Mouse (Mus musculus) lung, postnatal 0 days (tissue): ENCODE measurements around the gene Dyx1c1. TPM values are rescaled to one million over a fixed set of nuclear protein-coding genes. Genes with fewer than 3 reads are reported as not detected.

Source experiments
- ATAC-seq: fragments of 200-750 bp; cut with Nextera tagmentation; 2 replicates; pipeline ENCODE4 v1.8.0; 2017; ENCODE audit warnings: moderate library complexity
- DNase-seq: peaks from one replicate; pipeline ENCODE4 v3.0.0-alpha.2; 2016; ENCODE audit warnings: low spot score
- H3K27ac ChIP-seq: fragments of 300-500 bp; sonication (generic); 2 replicates; pipeline ENCODE4 v1.5.1; 2014; ENCODE audit warnings: antibody characterized with exemption, mild to moderate bottlenecking, low read length, mixed read lengths
- H3K27me3 ChIP-seq: fragments of 300-500 bp; sonication (generic); replicated peaks from 2 replicates; pipeline ENCODE4 v1.6.1; 2014; ENCODE audit warnings: low read length, mixed read lengths; ENCODE audit not compliant: insufficient read depth
- H3K36me3 ChIP-seq: fragments of 300-500 bp; sonication (generic); 2 replicates; pipeline ENCODE4 v1.6.1; 2014; ENCODE audit warnings: low read length, mixed read lengths; ENCODE audit not compliant: insufficient read depth
- H3K4me1 ChIP-seq: fragments of 300-500 bp; sonication (generic); 2 replicates; pipeline ENCODE4 v1.6.1; 2014; ENCODE audit warnings: antibody characterized with exemption, low read depth, low read length, mixed read lengths; ENCODE audit not compliant: insufficient read depth
- H3K4me2 ChIP-seq: fragments of 300-500 bp; sonication (generic); replicated peaks from 2 replicates; pipeline ENCODE4 v1.6.1; 2014; ENCODE audit warnings: low read depth, mild to moderate bottlenecking, low read length, moderate library complexity, mixed read lengths
- H3K4me3 ChIP-seq: fragments of 300-500 bp; sonication (generic); 2 replicates; pipeline ENCODE4 v1.5.1; 2014; ENCODE audit warnings: low read depth, low read length
- H3K9ac ChIP-seq: fragments of 300-500 bp; sonication (generic); replicated peaks from 2 replicates; pipeline ENCODE4 v1.6.1; 2014; ENCODE audit warnings: low read depth, mild to moderate bottlenecking
- H3K9me3 ChIP-seq: fragments of 300-500 bp; sonication (generic); 2 replicates; pipeline ENCODE4 v1.6.1; 2016; ENCODE audit warnings: low read length, mixed read lengths
- CTCF ChIP-seq: IDR thresholded peaks from 2 replicates; pipeline ENCODE4 v1.5.1; 2016; ENCODE audit warnings: antibody characterized with exemption, mild to moderate bottlenecking
- EP300 ChIP-seq: IDR thresholded peaks from 2 replicates; pipeline ENCODE4 v1.6.1; 2016; ENCODE audit warnings: antibody characterized with exemption, mild to moderate bottlenecking, control low read depth
- WGBS: fragments of 180-500 bp; shearing (Covaris S2); extraction: QIAGEN DNeasy Blood & Tissue Kit; methylation state at CpG from one replicate; pipeline ENCODE4 v1.1.7; 2014; 5-methylcytosine and 5-hydroxymethylcytosine counted together
- polyA plus RNA-seq: library from polyadenylated mRNA; unstranded; fragments of >200 nt; fragmentation: Nextera tagmentation; extraction: Ambion mirVana; gene quantifications from 2 replicates; pipeline ENCODE4 v1.2.1, GENCODE M21; 2015

Gene Dyx1c1
- polyA plus RNA-seq, 1 experiment from 2014 or later = 2.4 TPM

DNA sequence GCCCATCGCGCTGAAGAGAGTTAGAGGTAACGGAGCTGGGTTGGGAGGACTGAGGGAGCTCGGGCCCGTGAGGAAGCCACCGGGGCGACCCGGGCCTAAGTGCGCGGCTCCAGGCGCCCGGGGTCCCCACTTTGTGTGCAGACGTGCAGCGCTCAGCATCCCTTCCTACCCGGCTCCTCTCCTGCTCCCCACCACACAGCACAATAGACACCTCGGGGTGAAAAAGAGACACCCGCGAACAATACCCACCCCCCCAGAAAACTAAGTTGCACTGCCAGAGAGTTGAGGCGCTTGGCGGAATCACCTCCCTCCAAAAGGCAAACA is 32.7 kb upstream of the Dyx1c1 start:
- peak; percentile 27 for DNase-seq
- H3K27ac ChIP-seq = peak overlapping the region; percentile 68
- ATAC-seq = peak; percentile 34
- no peaks in the 10 kb centered on the region for H3K36me3 ChIP-seq
- 1% methylated on average over 20 of the region's 20 CpGs for WGBS
- peak overlapping the region; percentile 71 for H3K9ac ChIP-seq
- no peak for TF ChIP-seq CTCF
- no peak for TF ChIP-seq EP300
- H3K4me3 ChIP-seq = peak overlapping the region; percentile 67
- H3K4me1 ChIP-seq = no peaks in the 10 kb centered on the region
- no peaks in the 10 kb centered on the region for H3K27me3 ChIP-seq
- peak overlapping the region; percentile 98 for H3K4me2 ChIP-seq
- no peaks in the 10 kb centered on the region for H3K9me3 ChIP-seq

DNA sequence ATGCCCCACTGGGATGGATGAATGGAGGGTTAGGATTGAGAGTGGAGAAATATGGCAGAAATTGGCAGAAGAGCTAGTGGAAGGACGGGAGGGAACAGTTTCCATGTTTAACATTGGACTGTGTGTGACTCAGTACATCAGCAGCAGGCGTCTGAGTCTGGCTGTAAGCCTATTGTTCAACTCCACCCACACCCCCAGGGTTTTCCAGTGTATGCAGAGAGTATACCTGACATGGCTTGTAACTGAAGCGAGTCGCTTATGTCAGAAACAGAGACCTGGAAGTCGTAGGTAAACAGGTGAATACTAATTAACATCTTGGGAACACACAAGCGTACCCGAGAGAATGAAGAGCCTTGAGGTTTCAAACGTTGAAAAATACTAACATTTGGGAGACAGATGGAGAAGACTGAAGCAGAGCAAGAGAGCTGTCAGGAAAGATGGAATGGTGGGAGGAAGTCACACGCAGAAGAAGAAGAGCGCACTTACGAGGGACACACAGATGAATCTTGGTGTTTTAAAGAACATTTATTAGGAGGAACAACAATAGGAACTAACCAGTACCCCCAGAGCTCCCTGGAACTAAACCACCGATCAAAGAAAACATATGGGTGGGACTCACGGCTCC is 27.3 kb upstream of the Dyx1c1 start:
- TF ChIP-seq EP300 (no peak), CTCF (no peak)
- no peak overlapping the region for H3K27ac ChIP-seq
- H3K27me3 ChIP-seq = no peaks in the 10 kb centered on the region
- H3K9ac ChIP-seq = no peak overlapping the region
- H3K36me3 ChIP-seq = no peaks in the 10 kb centered on the region
- H3K4me1 ChIP-seq = no peaks in the 10 kb centered on the region
- H3K4me3 ChIP-seq = no peak overlapping the region
- DNase-seq (no peak), ATAC-seq (no peak)
- no peak overlapping the region for H3K4me2 ChIP-seq
- no peaks in the 10 kb centered on the region for H3K9me3 ChIP-seq
- whole genome bisulfite sequencing = 82% methylated on average over 13 of the region's 13 CpGs

GRCm38 (mm10) chr9:72935309-72935708 is 23.3 kb upstream of the Dyx1c1 start:
- H3K4me2 ChIP-seq = no peak overlapping the region
- no peaks in the 10 kb centered on the region for H3K9me3 ChIP-seq
- H3K36me3 ChIP-seq = no peaks in the 10 kb centered on the region
- 82% methylated on average over 4 of the region's 4 CpGs for WGBS
- no peak overlapping the region for H3K4me3 ChIP-seq
- no peak for TF ChIP-seq EP300
- peak; percentile 19; the same call in 1 of the 2 replicates for TF ChIP-seq CTCF
- no peaks in the 10 kb centered on the region for H3K27me3 ChIP-seq
- no peak overlapping the region for H3K27ac ChIP-seq
- DNase-seq = no peak
- no peak for ATAC-seq
- no peak overlapping the region for H3K9ac ChIP-seq
- H3K4me1 ChIP-seq = no peaks in the 10 kb centered on the region

- no peak overlapping the region for H3K4me3 ChIP-seq
- DNase-seq (peak; percentile 74), ATAC-seq (peak; percentile 89)
- no peak for TF ChIP-seq EP300
- no peaks in the 10 kb centered on the region for H3K9me3 ChIP-seq
- no peaks in the 10 kb centered on the region for H3K27me3 ChIP-seq
- no peaks in the 10 kb centered on the region for H3K4me1 ChIP-seq
- H3K27ac ChIP-seq = no peak overlapping the region; the same call in 1 of the 2 replicates
- H3K4me2 ChIP-seq = no peak overlapping the region
- H3K9ac ChIP-seq = no peak overlapping the region
- no peaks in the 10 kb centered on the region for H3K36me3 ChIP-seq
- 62% methylated on average over 2 of the region's 2 CpGs for WGBS
Measured at GRCm38 (mm10) chr9:72936301-72936700, 22.3 kb upstream of the Dyx1c1 start.

DNA sequence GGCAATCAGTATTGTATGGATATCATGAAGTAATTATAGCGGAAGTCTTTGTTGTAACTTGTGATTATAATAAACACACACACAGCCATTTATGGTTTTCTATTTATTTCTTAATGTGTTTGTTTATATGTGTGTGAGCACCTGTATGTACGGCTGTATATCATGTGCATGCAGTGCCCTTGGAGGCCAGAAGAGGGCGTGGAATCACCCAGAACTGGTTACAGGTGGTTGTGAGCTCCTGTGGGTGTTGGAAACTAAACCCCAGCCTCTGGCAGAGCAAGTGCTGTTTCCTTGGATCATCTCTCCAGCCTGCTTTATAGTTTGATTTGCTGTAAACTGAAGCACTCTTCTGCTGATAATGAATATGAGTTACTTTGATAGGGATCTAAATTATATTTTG is 15.2 kb upstream of the Dyx1c1 start:
- Histone ChIP-seq H3K9ac (no peak overlapping the region), H3K27ac (no peak overlapping the region), H3K4me3 (no peak overlapping the region), H3K27me3 (no peaks in the 10 kb centered on the region), H3K9me3 (no peaks in the 10 kb centered on the region), H3K4me1 (no peaks in the 10 kb centered on the region), H3K4me2 (no peak overlapping the region), H3K36me3 (no peaks in the 10 kb centered on the region)
- 53% methylated on average over 3 of the region's 3 CpGs for WGBS
- ATAC-seq = no peak
- TF ChIP-seq CTCF = peak; percentile 46
- no peak for TF ChIP-seq EP300
- no peak for DNase-seq

DNA sequence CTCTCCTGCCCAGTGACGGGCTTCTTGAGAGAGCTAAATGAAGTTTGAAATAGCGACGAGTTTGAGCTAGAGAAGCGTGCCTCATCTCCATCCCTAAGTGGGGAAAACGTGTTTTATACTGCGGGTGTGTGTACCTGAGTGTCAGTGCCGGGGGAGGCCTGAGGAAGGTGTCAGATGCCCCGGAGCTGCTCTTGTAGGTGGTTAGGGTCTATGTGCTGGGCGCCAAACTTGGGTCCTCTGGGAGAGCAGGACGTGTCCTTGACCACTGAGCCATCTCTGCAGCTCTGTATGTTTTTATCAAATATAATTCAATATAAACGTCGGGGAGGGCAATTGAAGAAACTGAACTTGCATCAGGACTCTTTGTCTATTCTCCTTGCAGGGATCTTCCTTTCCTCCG is 14.3 kb upstream of the Dyx1c1 start:
- WGBS = 91% methylated on average over 13 of the region's 13 CpGs

DNA sequence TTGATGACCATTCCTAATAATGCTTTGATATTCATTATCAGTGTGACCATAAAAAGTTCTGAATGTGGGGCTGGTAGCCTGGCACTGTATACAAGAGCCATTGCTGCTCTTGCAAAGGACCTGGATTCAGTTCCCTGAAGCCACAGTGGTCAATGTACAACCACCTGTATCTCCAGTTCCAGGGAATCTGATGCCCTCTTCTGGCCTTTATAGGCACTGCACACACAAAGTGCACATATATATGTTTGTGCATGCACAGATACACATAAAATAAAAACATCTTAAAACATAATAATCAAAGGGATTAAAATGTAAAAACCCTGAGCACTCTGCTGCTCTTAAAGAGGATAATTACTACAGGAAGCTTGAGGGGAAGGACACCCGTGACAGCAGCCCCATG is 11.6 kb upstream of the Dyx1c1 start:
- Histone ChIP-seq H3K4me2 (no peak overlapping the region), H3K27me3 (no peaks in the 10 kb centered on the region), H3K4me1 (no peaks in the 10 kb centered on the region), H3K4me3 (no peak overlapping the region), H3K27ac (no peak overlapping the region), H3K9me3 (no peaks in the 10 kb centered on the region), H3K36me3 (no peaks in the 10 kb centered on the region), H3K9ac (no peak overlapping the region)
- 94% methylated on average over 1 of the region's 1 CpGs for WGBS
- DNase-seq (no peak), ATAC-seq (no peak)
- TF ChIP-seq CTCF = no peak; the same call in 1 of the 2 replicates
- no peak for TF ChIP-seq EP300

More for the DNA sequence above, 14.3 kb upstream of the Dyx1c1 start:
- H3K9me3 ChIP-seq = no peaks in the 10 kb centered on the region
- TF ChIP-seq CTCF = no peak
- TF ChIP-seq EP300 = no peak
- H3K4me3 ChIP-seq = no peak overlapping the region
- DNase-seq (no peak), ATAC-seq (no peak)
- H3K36me3 ChIP-seq = no peaks in the 10 kb centered on the region
- H3K4me1 ChIP-seq = no peaks in the 10 kb centered on the region
- H3K4me2 ChIP-seq = no peak overlapping the region
- H3K9ac ChIP-seq = no peak overlapping the region
- no peak overlapping the region for H3K27ac ChIP-seq
- H3K27me3 ChIP-seq = no peaks in the 10 kb centered on the region
